Mouse (Mus musculus) inflammation-experienced regulatory T-cells, adult 6 months (primary cell): ENCODE results near the gene Dbnl. TPM values are rescaled to one million over a fixed set of nuclear protein-coding genes. Genes with fewer than 3 reads are reported as not detected.
"Not testable (repeated sequence)": the region's sequence is repeated elsewhere in the genome, so short reads cannot be mapped to it uniquely, and the experiment has no call there.

Experiments used
- ATAC-seq: one replicate; pipeline ENCODE4 v1.8.0; 2017
- polyA plus RNA-seq, 3 experiments: library from polyadenylated mRNA; unstranded; fragments of 100-300 nt; shearing (Covaris generic); gene quantifications; one replicate each; pipeline ENCODE4 v1.2.1; 2017

Gene Dbnl
- polyA plus RNA-seq, 3 experiments from 2014 or later: 127 to 153 (median 139) TPM

GRCm38 (mm10) chr11:5796939-5797338, 8.7 kb downstream of the Dbnl start:
- ATAC-seq: no peak

GRCm38 (mm10) chr11:5797371-5797770, 9.1 kb downstream of the Dbnl start:
- ATAC-seq: no peak

- no peak for ATAC-seq
Measured at GRCm38 (mm10) chr11:5797928-5798327, 9.6 kb downstream of the Dbnl start.

GRCm38 (mm10) chr11:5799621-5800490, 11.6 kb downstream of the Dbnl start:
- ATAC-seq: no peak

- ATAC-seq: no peak
Measured at GRCm38 (mm10) chr11:5801511-5801910, 13.2 kb downstream of the Dbnl start.

GRCm38 (mm10) chr11:5802005-5802404, 13.7 kb downstream of the Dbnl start:
- no peak for ATAC-seq

- ATAC-seq: no peak
Measured at GRCm38 (mm10) chr11:5802457-5803217, 14.3 kb downstream of the Dbnl start.

- no peak for ATAC-seq
Measured at GRCm38 (mm10) chr11:5803551-5803981, 15.3 kb downstream of the Dbnl start, which contains the start of gene Pgam2. TSS of gene Pgam2 (minus strand) at chr11:5803733.

GRCm38 (mm10) chr11:5804174-5804573, 15.9 kb downstream of the Dbnl start:
- no peak for ATAC-seq

GRCm38 (mm10) chr11:5805711-5806110, 17.4 kb downstream of the Dbnl start:
- no peak for ATAC-seq

GRCm38 (mm10) chr11:5807956-5808355, 19.7 kb downstream of the Dbnl start:
- ATAC-seq: no peak

GRCm38 (mm10) chr11:5809487-5809886, 21.2 kb downstream of the Dbnl start:
- ATAC-seq: not testable (repeated sequence)

- no peak for ATAC-seq
Measured at GRCm38 (mm10) chr11:5813381-5813780, 25.1 kb downstream of the Dbnl start.

GRCm38 (mm10) chr11:5819223-5819622, 30.9 kb downstream of the Dbnl start:
- no peak for ATAC-seq

- ATAC-seq: no peak
Measured at GRCm38 (mm10) chr11:5825432-5825831, 37.1 kb downstream of the Dbnl start.

GRCm38 (mm10) chr11:5827931-5828330, 39.6 kb downstream of the Dbnl start:
- ATAC-seq: no peak

GRCm38 (mm10) chr11:5828509-5829191, 40.4 kb downstream of the Dbnl start:
- no peak for ATAC-seq

GRCm38 (mm10) chr11:5829327-5829726, 41.0 kb downstream of the Dbnl start:
- no peak for ATAC-seq

- no peak for ATAC-seq
Measured at GRCm38 (mm10) chr11:5834506-5834905, 46.2 kb downstream of the Dbnl start.

GRCm38 (mm10) chr11:5835057-5835456, 46.8 kb downstream of the Dbnl start:
- ATAC-seq: no peak

- ATAC-seq: no peak
Measured at GRCm38 (mm10) chr11:5836126-5836525, 47.8 kb downstream of the Dbnl start.

- peak; percentile 95 for ATAC-seq
Measured at GRCm38 (mm10) chr11:5837251-5838246, 49.3 kb downstream of the Dbnl start, which contains the start of gene Polm. TSS of gene Polm (minus strand) at chr11:5838016.
